Mouse (Mus musculus): Measurements from ENCODE around the gene Setd7.

Gene Setd7

GRCm38 (mm10) chr3:51559594-51560450 is 857 bp downstream of the Setd7 start:
- peak; percentile 59 for DNase-seq (ENCODE audit: low spot score)

GRCm38 (mm10) chr3:51555583-51555982 is 5.1 kb downstream of the Setd7 start:
- no peak for DNase-seq (ENCODE audit: low spot score)

- no peak for DNase-seq (ENCODE audit: low spot score)
These were observed 5.8 kb downstream of the Setd7 start for GRCm38 (mm10) chr3:51554836-51555235.

DNA sequence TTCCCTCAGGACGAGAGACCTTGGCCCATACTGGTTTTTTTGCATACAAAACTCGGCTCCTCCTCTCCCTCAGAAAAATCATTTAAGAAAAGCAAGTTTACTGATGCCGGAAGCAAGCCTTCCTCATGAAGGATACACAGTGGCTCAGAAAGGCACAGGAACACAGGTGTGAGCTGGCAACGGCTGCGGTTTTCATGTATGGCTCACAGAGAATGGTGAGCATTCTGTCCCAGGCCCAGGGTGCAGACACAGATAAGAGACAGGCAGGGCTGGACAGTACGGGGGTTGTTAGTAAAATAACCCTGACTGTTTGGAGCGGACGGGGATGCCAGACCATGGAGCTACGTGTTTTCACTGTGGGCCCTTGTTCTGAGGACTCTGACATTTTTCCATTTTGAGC is 6.6 kb downstream of the Setd7 start:
- DNase-seq (ENCODE audit: low spot score): peak; percentile 4

DNA sequence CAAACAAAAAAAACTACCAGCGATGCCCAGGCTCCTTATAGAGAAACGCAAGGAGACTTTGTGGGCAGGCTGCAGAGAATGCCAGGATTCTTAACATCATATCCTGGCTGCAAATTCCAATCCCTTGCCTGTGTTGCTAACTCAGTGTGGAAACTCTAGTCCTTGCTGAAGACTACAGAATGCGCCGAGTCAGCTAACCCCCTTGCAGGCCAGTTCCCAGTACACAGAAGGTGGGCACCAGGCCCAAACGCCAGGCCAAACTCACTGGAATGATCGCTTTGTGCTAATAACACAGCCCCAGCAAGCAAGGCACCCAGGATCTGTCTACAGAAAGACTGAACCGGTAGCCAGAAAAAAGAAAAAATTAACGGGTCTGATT is 7.2 kb downstream of the Setd7 start:
- no peak for DNase-seq (ENCODE audit: low spot score)

GRCm38 (mm10) chr3:51552841-51553496 is 7.7 kb downstream of the Setd7 start:
- DNase-seq (ENCODE audit: low spot score): peak; percentile 18

GRCm38 (mm10) chr3:51552197-51552596 is 8.5 kb downstream of the Setd7 start:
- DNase-seq (ENCODE audit: low spot score): no peak

- DNase-seq (ENCODE audit: low spot score): no peak
These were observed 11.6 kb downstream of the Setd7 start for GRCm38 (mm10) chr3:51548987-51549579.

DNA sequence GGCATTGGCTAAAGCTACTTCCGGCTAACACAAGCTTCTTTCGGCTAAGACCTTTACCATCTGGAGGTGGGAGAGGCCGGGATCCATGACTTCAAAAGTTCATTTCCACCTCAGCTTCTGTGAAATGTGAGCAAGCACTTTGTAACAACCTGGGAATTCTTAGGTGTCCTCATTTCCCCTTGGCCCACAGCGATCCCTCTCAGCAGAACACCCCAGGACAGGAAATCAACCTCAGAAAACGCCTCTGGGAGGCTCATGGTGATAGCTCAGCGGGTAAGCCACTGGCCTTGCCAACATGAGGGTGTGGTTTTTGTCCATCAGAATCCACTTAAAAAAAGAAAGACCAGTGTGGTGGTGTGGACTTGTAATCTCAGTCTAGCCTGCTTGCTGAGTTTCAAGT is 13.1 kb downstream of the Setd7 start:
- DNase-seq (ENCODE audit: low spot score): no peak

DNA sequence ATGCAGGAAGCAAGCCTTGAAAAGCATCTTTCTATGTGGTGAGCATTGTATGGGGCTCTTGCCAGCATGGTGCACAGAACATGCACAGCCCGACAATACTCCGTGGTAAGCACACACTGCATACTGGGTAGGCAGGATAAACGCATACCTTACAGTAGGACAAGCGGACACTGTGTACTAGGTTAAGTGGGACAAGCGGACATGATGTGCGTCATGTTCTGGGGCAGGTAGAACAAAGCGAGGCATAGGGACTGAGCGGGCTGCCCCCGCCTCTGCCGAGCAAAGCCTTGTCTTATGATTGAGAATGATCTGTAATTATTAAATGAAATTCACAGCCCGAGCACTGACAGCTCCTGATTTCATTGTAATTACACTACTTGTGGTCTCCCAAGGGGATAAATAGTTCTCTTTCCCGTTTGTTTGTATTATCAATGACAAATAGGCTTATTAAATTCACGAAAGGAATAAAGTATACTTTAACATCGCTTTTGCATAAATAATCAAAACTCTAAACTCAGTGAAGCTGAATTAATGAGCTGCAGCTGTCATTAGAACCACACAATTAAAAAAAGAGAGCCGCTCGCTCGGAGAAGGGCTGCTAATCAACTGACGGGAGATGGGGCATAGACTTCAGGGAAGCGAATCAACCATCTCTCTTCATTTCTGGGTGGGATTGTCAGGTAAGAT is 16.1 kb downstream of the Setd7 start:
- DNase-seq (ENCODE audit: low spot score): no peak

GRCm38 (mm10) chr3:51540659-51541058 is 20.0 kb downstream of the Setd7 start:
- DNase-seq (ENCODE audit: low spot score): no peak

DNA sequence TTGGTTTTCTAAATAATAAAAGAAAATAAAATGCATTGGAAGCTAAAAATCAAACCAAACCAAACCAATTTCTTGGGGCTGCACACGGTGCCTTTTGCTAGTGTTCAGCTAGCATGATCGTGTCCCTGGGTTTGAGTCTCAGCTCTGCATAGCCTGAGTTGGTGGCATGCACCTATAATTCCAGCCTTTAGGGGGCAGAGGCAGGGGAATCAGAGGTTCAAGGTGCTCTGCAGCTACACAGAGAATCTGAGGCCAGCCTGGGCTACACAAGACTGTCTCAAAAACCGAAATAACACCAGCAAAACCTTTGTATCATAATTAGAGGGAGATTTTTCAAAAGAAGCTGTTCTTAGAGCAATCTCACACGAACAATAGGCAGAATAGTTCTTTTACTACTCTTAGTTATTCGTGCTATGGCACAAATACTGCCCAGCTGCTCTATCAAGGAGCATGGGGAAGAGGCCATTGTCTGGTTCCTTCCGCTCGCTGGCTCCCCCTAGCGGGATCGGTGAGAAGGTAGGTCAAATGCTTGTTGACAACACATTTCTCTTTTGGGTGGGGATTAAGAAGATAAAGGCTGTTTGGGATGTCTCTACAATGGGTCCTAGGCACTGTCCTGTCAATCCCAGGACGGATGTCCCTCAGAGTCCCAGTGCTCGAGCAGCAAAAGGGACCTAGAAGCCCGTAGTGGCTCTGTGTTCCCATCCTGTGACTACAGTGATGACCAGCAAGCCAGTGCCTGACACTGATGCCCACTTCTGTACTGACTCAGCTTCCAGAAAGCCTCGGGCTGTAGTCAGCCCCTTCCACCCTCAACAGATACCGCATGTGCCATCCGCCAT is 20.9 kb downstream of the Setd7 start:
- DNase-seq (ENCODE audit: low spot score): peak; percentile 69

GRCm38 (mm10) chr3:51534013-51534412 is 26.7 kb downstream of the Setd7 start:
- no peak for DNase-seq (ENCODE audit: low spot score)

DNA sequence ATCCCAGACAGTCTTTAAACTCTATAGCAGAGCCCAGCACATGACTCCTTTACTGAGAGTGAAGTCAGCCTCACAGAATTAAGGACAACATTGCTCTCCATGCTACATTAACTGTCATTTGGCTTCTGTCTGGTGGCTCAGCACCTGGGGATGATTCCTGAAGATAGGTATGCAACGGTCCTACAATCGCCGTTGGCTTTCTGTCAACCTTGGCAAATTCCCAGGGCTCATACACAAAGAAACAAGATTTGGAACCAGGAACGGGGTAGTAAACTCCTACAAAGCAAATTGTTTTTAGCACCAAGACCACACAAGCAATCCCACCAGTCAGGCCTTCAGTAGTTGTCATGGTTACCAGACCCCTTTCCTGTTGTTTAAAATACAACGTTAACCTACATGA is 27.1 kb downstream of the Setd7 start:
- DNase-seq (ENCODE audit: low spot score): no peak

DNA sequence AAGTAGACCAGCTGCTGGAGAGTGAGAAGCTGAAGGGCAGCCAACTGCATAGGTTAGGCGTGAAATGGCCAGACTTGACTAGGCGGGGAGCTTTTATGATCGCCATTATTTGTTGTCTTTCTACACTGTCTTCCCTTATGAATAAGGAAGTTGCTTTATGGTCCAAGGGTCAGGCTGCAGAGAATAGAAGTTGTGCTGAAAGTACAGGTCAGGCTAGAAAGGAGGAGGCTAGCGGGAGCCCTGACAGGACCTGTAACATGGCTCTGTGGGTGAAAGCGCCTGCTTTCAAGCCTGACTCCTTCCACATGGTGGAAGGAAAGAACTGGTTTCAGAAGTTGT is 28.4 kb downstream of the Setd7 start:
- DNase-seq (ENCODE audit: low spot score): no peak

- DNase-seq (ENCODE audit: low spot score): no peak
These were observed 29.0 kb downstream of the Setd7 start for GRCm38 (mm10) chr3:51531473-51532281.

DNA sequence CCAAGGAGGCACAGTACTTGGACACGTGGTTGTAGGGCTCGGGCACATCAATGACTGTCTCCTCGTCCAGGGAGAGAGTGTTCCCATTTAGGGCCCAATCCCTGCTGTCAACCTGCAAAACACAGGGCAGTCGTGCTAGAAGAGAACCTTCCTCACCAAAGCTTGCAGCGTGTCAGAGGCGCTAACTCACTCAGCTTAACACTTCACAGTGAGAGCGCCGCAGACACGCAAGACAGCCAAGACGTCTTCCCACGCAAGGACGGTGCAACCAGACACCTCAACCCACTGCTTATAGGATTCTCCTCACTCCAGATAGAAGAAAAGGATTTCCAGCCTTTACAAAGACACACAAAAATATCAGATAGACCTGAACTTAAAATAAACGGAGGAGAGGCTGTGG is 33.8 kb downstream of the Setd7 start:
- no peak for DNase-seq (ENCODE audit: low spot score)

DNA sequence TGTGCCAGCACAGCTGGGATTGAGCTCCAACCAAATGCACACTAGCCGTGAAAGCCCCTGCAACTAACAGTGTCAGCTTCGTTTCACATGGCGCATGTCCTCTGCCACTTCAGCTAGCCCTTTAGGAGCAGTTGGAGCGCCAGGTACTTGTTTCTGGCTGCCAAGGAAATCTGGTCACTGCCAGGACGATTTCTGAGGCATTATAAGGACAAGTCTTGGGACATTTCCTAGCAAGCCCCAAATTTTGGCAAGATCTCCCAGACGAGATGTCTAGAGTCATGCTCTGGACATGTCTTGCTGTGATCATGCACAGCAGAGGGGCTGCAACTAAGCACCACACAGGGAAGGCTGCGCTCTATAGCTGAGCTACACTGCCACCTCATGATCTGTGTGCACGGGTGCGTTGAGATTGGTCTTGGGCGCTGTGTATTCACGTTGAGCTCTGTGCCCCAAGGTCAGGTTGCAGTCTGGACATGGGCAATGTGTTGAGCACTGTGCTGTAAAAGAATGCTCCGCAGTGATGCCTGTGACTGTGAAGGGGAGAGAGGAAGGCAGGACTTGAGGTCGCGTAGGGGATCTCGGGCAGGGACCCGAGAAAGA is 35.4 kb downstream of the Setd7 start:
- no peak for DNase-seq (ENCODE audit: low spot score)

DNA sequence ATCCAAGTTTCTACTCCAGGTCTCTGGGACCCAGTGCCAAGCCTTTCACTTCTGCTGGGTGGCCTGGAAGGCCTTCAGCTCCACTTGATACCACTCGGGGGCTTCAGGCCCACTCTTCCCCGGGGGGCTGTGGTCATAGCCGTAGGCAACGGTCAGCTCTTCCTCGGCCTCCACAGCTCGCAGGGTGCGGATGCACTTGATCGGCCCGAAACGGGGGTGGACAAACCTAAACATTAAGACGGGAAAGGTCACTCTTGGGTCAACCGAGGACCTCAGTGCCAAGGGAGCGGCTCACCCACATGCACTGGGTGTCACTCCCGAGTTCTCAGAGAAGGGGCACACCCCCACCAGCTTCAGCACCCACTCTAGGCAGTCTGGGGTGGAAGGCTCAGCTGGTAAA is 39.4 kb downstream of the Setd7 start:
- DNase-seq (ENCODE audit: low spot score): no peak

- DNase-seq (ENCODE audit: low spot score): no peak
These were observed 41.9 kb downstream of the Setd7 start for GRCm38 (mm10) chr3:51518763-51519121.

All from spleen, adult 12 weeks (tissue).